Mouse (Mus musculus): ENCODE measurements at regions not wholly inside any gene's neighbourhood (a gene's known extent, or its start where the extent isn't known, plus 50 kb on each side); places are given as distances from the start of the nearest gene placed in this dataset.

- H3K79me2 ChIP-seq (ENCODE audit: control insufficient read depth, insufficient read depth): no peaks in the 10 kb centered on the region
Observed at GRCm38 (mm10) chr4:114308518-114308917, 98.0 kb upstream of the Trabd2b start.

GRCm38 (mm10) chr4:114315051-114315450 is 91.5 kb upstream of the Trabd2b start:
- H3K79me2 ChIP-seq (ENCODE audit: control insufficient read depth, insufficient read depth): no peaks in the 10 kb centered on the region
- no peaks in the 10 kb centered on the region for H3K27me3 ChIP-seq (ENCODE audit: control insufficient read depth, insufficient read depth, insufficient read length)
- no peak overlapping the region for H3ac ChIP-seq (ENCODE audit: control insufficient read depth, insufficient read length)
- no peaks in the 10 kb centered on the region for H3K36me3 ChIP-seq (ENCODE audit: control insufficient read depth, insufficient read depth)
- TF ChIP-seq POLR2A (IDR thresholded peaks at IDR 0.05; ENCODE audit: insufficient read length, low read depth) (no peak), CEBPB (IDR thresholded peaks at IDR 0.05; ENCODE audit: insufficient read depth, poor library complexity, severe bottlenecking) (no peak), MYOD1 (IDR thresholded peaks at IDR 0.05; ENCODE audit: control insufficient read depth in 1 of 3, insufficient read length in 2 of 3, low read depth in 2 of 3) (no peak), TCF3 (IDR thresholded peaks at IDR 0.05; ENCODE audit: insufficient read length, low read depth) (no peak), E2F4 (IDR thresholded peaks at IDR 0.05; ENCODE audit: insufficient read depth) (no peak), TCF12 (IDR thresholded peaks at IDR 0.05; ENCODE audit: insufficient read depth, poor library complexity, severe bottlenecking) (no peak), SRF (IDR thresholded peaks at IDR 0.05; ENCODE audit: control insufficient read depth, insufficient read length, low read depth) (no peak), MYOG (IDR thresholded peaks at IDR 0.05; ENCODE audit: control insufficient read depth in 1 of 3, insufficient read depth in 1 of 3, insufficient read length in 2 of 3, low read depth in 2 of 3) (no peak), POLR2AphosphoS2 (IDR thresholded peaks at IDR 0.05; ENCODE audit: insufficient read length, low read depth) (no peak), MAX (IDR thresholded peaks at IDR 0.05; ENCODE audit: low read depth) (no peak), REST (IDR thresholded peaks at IDR 0.05; ENCODE audit: insufficient read depth, insufficient read length) (no peak), USF1 (IDR thresholded peaks at IDR 0.05; ENCODE audit: low read depth) (no peak)
- no peak overlapping the region for H3K4me2 ChIP-seq (ENCODE audit: low read depth)
- H3K4me3 ChIP-seq: no peak overlapping the region

More at GRCm38 (mm10) chr4:114308518-114308917, 98.0 kb upstream of the Trabd2b start:
- no peak overlapping the region for H3K4me3 ChIP-seq
- no peaks in the 10 kb centered on the region for H3K27me3 ChIP-seq (ENCODE audit: control insufficient read depth, insufficient read depth, insufficient read length)
- no peak overlapping the region for H3ac ChIP-seq (ENCODE audit: control insufficient read depth, insufficient read length)
- TF ChIP-seq POLR2A (IDR thresholded peaks at IDR 0.05; ENCODE audit: insufficient read length, low read depth) (no peak), REST (IDR thresholded peaks at IDR 0.05; ENCODE audit: insufficient read depth, insufficient read length) (no peak), TCF12 (IDR thresholded peaks at IDR 0.05; ENCODE audit: insufficient read depth, poor library complexity, severe bottlenecking) (no peak), MYOG (IDR thresholded peaks at IDR 0.05; ENCODE audit: control insufficient read depth in 1 of 3, insufficient read depth in 1 of 3, insufficient read length in 2 of 3, low read depth in 2 of 3) (no peak), USF1 (IDR thresholded peaks at IDR 0.05; ENCODE audit: low read depth) (no peak), SRF (IDR thresholded peaks at IDR 0.05; ENCODE audit: control insufficient read depth, insufficient read length, low read depth) (no peak), POLR2AphosphoS2 (IDR thresholded peaks at IDR 0.05; ENCODE audit: insufficient read length, low read depth) (no peak), MYOD1 (IDR thresholded peaks at IDR 0.05; ENCODE audit: control insufficient read depth in 1 of 3, insufficient read length in 2 of 3, low read depth in 2 of 3) (no peak), MAX (IDR thresholded peaks at IDR 0.05; ENCODE audit: low read depth) (no peak), E2F4 (IDR thresholded peaks at IDR 0.05; ENCODE audit: insufficient read depth) (no peak), TCF3 (IDR thresholded peaks at IDR 0.05; ENCODE audit: insufficient read length, low read depth) (no peak), CEBPB (IDR thresholded peaks at IDR 0.05; ENCODE audit: insufficient read depth, poor library complexity, severe bottlenecking) (no peak)
- no peaks in the 10 kb centered on the region for H3K36me3 ChIP-seq (ENCODE audit: control insufficient read depth, insufficient read depth)
- H3K4me2 ChIP-seq (ENCODE audit: low read depth): no peak overlapping the region

DNA sequence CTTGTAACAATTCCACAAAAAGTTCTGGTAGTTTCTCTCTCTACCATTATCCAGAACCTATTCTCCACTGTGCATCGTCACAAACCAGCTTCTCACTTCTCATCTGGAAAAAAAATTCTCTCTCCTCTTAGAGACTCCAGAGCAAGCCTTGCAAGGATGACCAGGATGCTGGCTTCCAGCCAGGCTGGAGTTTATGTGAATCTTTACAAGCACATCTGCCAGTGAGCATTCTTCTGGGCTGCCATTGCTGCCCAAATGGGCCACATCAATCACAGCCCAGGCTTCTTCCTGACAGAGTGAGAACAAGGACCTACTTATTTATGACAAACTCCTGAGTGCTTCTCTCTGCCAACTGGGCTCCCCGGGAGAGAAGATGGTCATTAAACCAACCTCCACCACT is 91.0 kb upstream of the Trabd2b start:
- Histone ChIP-seq H3K4me2 (ENCODE audit: low read depth) (no peak overlapping the region), H3ac (ENCODE audit: control insufficient read depth, insufficient read length) (no peak overlapping the region), H3K4me3 (no peak overlapping the region), H3K79me2 (ENCODE audit: control insufficient read depth, insufficient read depth) (no peaks in the 10 kb centered on the region), H3K36me3 (ENCODE audit: control insufficient read depth, insufficient read depth) (no peaks in the 10 kb centered on the region), H3K27me3 (ENCODE audit: control insufficient read depth, insufficient read depth, insufficient read length) (no peaks in the 10 kb centered on the region)
- TF ChIP-seq TCF12 (IDR thresholded peaks at IDR 0.05; ENCODE audit: insufficient read depth, poor library complexity, severe bottlenecking) (no peak), MYOG (IDR thresholded peaks at IDR 0.05; ENCODE audit: control insufficient read depth in 1 of 3, insufficient read depth in 1 of 3, insufficient read length in 2 of 3, low read depth in 2 of 3) (no peak), POLR2A (IDR thresholded peaks at IDR 0.05; ENCODE audit: insufficient read length, low read depth) (no peak), MAX (IDR thresholded peaks at IDR 0.05; ENCODE audit: low read depth) (no peak), POLR2AphosphoS2 (IDR thresholded peaks at IDR 0.05; ENCODE audit: insufficient read length, low read depth) (no peak), REST (IDR thresholded peaks at IDR 0.05; ENCODE audit: insufficient read depth, insufficient read length) (no peak), USF1 (IDR thresholded peaks at IDR 0.05; ENCODE audit: low read depth) (no peak), SRF (IDR thresholded peaks at IDR 0.05; ENCODE audit: control insufficient read depth, insufficient read length, low read depth) (no peak), E2F4 (IDR thresholded peaks at IDR 0.05; ENCODE audit: insufficient read depth) (no peak), TCF3 (IDR thresholded peaks at IDR 0.05; ENCODE audit: insufficient read length, low read depth) (no peak), MYOD1 (IDR thresholded peaks at IDR 0.05; ENCODE audit: control insufficient read depth in 1 of 3, insufficient read length in 2 of 3, low read depth in 2 of 3) (no peak), CEBPB (IDR thresholded peaks at IDR 0.05; ENCODE audit: insufficient read depth, poor library complexity, severe bottlenecking) (no peak)

- Histone ChIP-seq H3K4me3 (no peak overlapping the region), H3K79me2 (ENCODE audit: control insufficient read depth, insufficient read depth) (no peaks in the 10 kb centered on the region), H3K36me3 (ENCODE audit: control insufficient read depth, insufficient read depth) (no peaks in the 10 kb centered on the region), H3ac (ENCODE audit: control insufficient read depth, insufficient read length) (no peak overlapping the region), H3K4me2 (ENCODE audit: low read depth) (no peak overlapping the region), H3K27me3 (ENCODE audit: control insufficient read depth, insufficient read depth, insufficient read length) (no peaks in the 10 kb centered on the region)
- no peak for TF ChIP-seq CEBPB (IDR thresholded peaks at IDR 0.05; ENCODE audit: insufficient read depth, poor library complexity, severe bottlenecking)
- no peak for TF ChIP-seq USF1 (IDR thresholded peaks at IDR 0.05; ENCODE audit: low read depth)
- no peak for TF ChIP-seq E2F4 (IDR thresholded peaks at IDR 0.05; ENCODE audit: insufficient read depth)
- no peak for TF ChIP-seq TCF12 (IDR thresholded peaks at IDR 0.05; ENCODE audit: insufficient read depth, poor library complexity, severe bottlenecking)
- TF ChIP-seq MYOD1 (IDR thresholded peaks at IDR 0.05; ENCODE audit: control insufficient read depth in 1 of 3, insufficient read length in 2 of 3, low read depth in 2 of 3): no peak
- TF ChIP-seq POLR2AphosphoS2 (IDR thresholded peaks at IDR 0.05; ENCODE audit: insufficient read length, low read depth): no peak
- no peak for TF ChIP-seq MYOG (IDR thresholded peaks at IDR 0.05; ENCODE audit: control insufficient read depth in 1 of 3, insufficient read depth in 1 of 3, insufficient read length in 2 of 3, low read depth in 2 of 3)
- no peak for TF ChIP-seq MAX (IDR thresholded peaks at IDR 0.05; ENCODE audit: low read depth)
- no peak for TF ChIP-seq SRF (IDR thresholded peaks at IDR 0.05; ENCODE audit: control insufficient read depth, insufficient read length, low read depth)
- TF ChIP-seq POLR2A (IDR thresholded peaks at IDR 0.05; ENCODE audit: insufficient read length, low read depth): no peak
- TF ChIP-seq TCF3 (IDR thresholded peaks at IDR 0.05; ENCODE audit: insufficient read length, low read depth): no peak
Observed at GRCm38 (mm10) chr4:114317076-114317475, 89.4 kb upstream of the Trabd2b start.
